Mouse (Mus musculus): Measurements from ENCODE around the gene Cyb5r3.
A peak's percentile ranks its signal among the peaks of the same experiment; 100 is the strongest.
"Not testable (repeated sequence)": the region's sequence is repeated elsewhere in the genome, so short reads cannot be mapped to it uniquely, and the experiment has no call there.

Gene Cyb5r3

DNA sequence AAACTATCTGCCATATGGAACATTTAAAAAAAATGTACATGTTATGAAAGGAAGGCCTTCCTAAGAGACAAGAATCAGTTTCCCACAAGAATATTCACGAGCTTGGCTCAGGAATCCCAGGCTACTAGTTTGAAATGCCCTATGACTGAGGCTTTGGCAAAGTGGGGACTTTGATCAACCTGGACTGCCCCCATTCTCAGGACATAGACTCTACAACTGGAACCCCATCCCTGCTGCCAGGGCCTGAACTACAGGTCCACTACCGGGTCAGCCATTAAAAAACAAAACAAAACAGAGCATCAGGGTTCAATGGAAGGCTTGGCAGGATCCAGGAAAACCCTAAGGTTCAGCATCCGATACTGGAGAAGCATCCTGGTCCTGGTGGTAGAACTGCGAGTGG lies 21.7 kb downstream of the Cyb5r3 start:
- DNase-seq (ENCODE audit: low spot score in 2 of 2): no peak

DNA sequence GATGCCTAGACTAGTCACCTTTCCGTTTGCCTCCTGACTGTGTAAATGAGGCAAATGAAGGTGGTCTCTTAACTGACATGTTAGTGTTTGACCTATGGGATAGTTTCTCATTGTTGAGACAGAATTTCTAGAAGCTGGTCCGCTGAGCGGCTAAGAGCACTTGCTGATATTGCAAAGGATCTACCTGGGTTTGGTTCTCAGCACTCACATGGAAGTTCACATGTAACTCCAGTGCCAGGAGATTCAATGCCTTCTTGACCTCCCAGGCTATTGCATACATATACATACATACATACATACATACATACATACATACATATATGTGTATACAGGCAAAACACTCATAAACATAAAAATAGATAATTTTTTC lies 22.3 kb downstream of the Cyb5r3 start:
- no peak for DNase-seq (ENCODE audit: low spot score in 2 of 2)

DNA sequence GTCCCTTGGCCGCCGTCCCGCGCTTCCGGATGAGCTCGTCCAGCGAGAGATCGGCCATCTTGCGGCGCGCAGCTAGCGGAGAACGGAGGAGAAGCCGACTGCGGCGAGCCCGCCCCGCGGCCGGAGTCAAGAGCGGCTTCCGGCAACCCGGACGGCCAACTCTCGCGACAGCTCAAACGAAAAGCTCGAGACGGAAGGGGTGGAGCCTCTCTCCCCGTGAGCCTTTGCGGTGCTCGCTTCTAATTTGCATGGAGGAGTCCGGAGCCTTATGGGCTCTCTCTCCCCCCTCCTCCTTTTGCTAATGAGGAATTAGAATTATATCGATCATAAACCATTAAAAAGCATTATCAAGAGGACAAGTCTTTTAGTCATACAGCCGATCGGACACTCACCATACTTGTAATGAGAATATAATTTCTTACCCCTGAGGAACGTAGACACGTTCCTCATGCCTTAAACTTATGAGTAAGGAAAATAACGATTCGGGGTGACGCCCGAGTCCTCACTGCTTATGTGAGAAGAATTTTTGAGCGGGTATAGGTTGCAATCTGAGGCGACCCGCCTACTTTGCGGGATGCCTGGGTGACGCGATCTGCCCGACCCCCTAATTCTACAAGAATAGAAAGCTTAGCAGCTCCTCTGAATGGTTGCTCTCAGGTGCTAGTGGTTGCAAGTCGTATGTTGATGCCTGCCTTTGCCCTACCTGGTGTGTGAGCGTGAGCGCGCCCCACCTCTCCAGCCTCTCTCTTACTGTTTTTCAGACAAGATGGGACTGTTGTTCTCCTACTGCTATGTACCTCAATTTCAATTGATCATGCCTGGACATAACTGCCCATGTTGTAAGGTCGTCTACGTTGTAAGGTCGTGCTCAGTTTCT lies 23.0 kb downstream of the Cyb5r3 start, which contains the start of gene Poldip3:
Gene Poldip3 (minus strand): TSS at position 189 of the 877 bp plus-strand sequence.
- DNase-seq (ENCODE audit: low spot score in 2 of 2): peak; percentile 97

DNA sequence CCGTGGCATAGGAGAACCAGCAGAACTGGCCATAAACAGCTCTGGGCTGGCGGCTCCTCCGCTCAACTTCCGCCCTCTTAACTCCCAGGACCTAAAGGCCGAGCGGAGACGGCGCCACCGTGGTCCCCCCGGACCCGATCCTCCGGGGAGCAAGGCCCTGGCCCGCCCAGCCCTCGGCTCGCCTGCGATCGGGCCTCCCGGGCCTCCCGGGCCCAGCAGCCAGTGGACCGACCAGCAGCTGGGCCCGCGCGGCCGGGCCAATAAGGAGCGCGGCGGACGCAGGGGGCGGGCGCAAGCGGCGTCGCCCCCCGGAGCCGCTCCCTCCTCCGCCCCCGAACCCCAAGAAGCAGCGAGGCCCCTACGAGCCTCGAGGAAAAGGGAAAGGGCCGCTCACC lies 23.6 kb downstream of the Cyb5r3 start:
- no peak for DNase-seq (ENCODE audit: low spot score in 2 of 2)

GRCm38 (mm10) chr15:83148395-83148794 lies 24.0 kb downstream of the Cyb5r3 start:
- DNase-seq (ENCODE audit: low spot score in 2 of 2): no peak

GRCm38 (mm10) chr15:83145541-83145940 lies 26.9 kb downstream of the Cyb5r3 start:
- DNase-seq (ENCODE audit: low spot score in 2 of 2): no peak

DNA sequence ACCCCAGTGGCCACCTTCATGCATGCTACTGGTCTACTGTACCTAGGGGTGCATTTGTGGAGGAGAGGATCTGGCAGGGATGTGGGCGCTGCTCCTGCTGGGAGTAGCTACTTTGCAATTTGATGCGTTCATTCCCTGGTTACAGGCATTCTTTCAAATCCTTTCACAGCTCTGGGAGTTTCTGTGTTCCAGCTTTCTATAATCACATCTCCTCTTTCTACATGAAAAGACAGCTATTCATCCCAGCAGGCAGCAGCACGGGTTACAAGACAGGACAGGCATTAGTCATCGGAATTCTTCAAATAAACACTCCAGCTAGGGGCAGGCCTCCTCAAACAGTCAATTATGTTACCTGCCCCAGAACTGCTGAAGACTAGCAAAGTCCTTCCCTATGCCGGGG lies 29.5 kb downstream of the Cyb5r3 start:
- no peak for DNase-seq (ENCODE audit: low spot score in 2 of 2)

- no peak for DNase-seq (ENCODE audit: low spot score in 2 of 2)
These were observed 36.7 kb downstream of the Cyb5r3 start for GRCm38 (mm10) chr15:83135654-83136053.

DNA sequence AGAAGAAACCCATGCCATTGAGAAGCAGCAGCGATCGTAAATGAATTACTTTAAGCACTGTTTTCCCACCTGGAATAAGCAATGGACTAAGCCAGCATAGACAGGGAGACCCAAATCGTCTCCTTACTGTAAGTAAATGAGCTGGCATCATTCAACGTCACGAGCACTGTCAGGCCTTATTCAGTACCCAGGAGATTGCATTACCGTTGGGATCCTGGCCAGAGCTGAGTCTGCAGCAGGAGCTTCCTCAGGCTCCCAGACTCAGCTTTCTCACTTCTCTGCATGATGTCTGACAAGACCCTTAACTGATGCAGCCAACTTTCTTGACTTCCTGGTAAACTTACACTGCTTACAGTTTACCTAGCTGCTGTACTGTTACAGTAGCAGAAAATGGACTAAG lies 37.7 kb downstream of the Cyb5r3 start:
- no peak for DNase-seq (ENCODE audit: low spot score in 2 of 2)

DNA sequence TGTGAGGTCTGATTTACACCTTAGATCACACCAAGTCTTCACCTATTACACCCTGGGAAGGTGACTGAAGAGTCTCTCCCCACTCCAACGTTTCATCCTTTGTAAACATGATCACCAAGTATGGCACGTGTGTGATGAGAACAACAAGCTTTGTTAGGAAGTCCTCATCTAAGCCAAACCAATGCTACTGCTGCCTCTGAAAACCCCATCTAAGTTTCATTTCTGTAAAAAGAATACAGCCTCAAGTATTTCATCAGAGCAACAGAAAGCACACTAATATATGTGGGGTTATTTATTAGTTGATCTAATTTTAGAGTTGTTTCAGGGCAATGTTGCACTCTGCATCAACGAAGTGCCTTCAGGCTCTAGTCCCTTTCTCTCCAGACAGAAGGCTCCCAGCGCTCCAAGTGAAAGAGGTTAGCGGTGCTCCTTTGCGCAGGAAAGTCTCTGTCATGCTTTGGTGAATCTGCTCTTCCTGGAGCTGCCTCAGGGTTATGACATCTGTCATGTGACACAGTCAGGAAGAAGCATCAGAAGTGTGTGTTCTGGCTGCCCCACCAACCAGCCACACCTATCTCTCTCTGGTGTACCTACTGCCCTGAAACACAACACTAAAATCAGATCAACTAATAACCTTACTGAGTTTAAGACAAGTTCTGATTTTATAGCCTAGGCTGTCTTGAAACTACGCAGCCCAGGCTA lies 42.7 kb downstream of the Cyb5r3 start:
- DNase-seq (ENCODE audit: low spot score in 2 of 2): no peak

DNA sequence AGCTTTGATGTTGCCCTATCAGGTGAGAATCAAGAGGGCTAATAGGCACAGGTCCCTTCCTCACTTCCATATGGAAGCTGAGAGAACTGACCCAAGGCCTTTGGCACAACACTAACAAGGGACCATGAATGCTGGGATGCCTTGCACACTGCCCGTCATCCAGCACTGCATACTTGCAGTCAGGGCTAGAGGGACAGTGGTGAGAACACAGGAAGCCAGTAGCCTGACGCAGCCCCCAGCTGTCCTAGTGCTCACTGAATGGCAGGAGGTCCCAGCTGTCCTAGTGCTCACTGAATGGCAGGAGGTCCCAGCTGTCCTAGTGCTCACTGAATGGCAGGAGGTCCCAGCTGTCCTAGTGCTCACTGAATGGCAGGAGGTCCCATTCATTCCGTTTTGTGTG lies 45.4 kb downstream of the Cyb5r3 start:
- DNase-seq (ENCODE audit: low spot score in 2 of 2): not testable (repeated sequence)

- DNase-seq (ENCODE audit: low spot score in 2 of 2): no peak
These were observed 45.8 kb downstream of the Cyb5r3 start for GRCm38 (mm10) chr15:83126582-83126981.

GRCm38 (mm10) chr15:83124625-83125024 lies 47.8 kb downstream of the Cyb5r3 start:
- no peak for DNase-seq (ENCODE audit: low spot score in 2 of 2)

DNA sequence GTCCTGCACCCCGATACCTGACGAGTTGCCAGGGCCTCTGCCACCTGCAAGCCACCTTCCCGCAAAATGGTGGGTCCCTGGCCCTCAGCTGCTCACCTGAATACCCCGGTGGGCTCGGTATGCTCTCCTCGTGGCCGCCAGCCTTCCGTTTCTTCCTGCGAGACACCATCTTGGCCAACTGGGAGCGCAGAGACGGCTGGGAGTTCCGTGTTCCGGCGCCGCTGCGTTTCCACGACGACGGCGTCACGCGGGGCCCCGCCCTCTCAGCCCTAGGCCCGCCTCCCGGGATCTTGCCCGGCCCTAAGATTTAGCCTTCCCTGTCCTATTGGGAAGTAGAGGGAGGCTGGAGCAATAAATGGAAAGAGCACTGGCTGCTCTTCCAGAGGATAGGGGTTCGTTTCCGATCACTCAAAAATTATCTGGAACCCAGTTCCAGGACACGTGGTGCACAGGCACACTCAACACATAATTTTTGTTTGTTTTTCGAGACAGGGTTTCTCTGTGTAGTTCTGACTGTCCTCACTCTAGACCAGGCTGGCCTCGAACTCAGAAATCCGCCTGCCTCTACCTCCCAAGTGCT lies 49.7 kb downstream of the Cyb5r3 start, which contains the start of gene Rrp7a:
Gene Rrp7a (minus strand): TSS at position 236 of the 580 bp plus-strand sequence.
- DNase-seq (ENCODE audit: low spot score in 2 of 2): peak; percentile 93 to 95

GRCm38 (mm10) chr15:83121709-83122565 lies 50.5 kb downstream of the Cyb5r3 start:
- DNase-seq (ENCODE audit: low spot score in 2 of 2): no peak

DNA sequence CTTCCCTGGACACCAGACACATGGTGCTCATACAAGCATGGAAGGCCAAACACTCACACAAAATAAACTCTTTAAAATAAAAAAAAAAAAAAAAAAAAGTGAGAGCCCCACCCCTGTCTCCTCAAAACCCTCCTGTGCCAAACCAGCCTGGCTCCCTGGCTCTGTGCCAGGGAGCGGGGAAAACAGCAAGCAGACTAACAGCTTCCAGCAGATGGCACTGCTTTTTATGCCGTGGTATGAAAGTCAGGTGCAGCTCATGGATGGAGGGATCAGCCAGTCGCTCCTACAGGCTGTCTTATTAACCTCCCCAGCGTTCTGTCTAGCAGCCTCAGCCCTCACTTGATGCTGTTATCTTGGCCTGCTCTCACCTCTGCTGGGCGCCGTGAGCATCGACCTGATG lies 54.0 kb downstream of the Cyb5r3 start:
- no peak for DNase-seq (ENCODE audit: low spot score in 2 of 2)

- no peak for DNase-seq (ENCODE audit: low spot score in 2 of 2)
These were observed 57.3 kb downstream of the Cyb5r3 start for GRCm38 (mm10) chr15:83115071-83115470.

- no peak for DNase-seq (ENCODE audit: low spot score in 2 of 2)
These were observed 58.3 kb downstream of the Cyb5r3 start for GRCm38 (mm10) chr15:83114106-83114505.

DNA sequence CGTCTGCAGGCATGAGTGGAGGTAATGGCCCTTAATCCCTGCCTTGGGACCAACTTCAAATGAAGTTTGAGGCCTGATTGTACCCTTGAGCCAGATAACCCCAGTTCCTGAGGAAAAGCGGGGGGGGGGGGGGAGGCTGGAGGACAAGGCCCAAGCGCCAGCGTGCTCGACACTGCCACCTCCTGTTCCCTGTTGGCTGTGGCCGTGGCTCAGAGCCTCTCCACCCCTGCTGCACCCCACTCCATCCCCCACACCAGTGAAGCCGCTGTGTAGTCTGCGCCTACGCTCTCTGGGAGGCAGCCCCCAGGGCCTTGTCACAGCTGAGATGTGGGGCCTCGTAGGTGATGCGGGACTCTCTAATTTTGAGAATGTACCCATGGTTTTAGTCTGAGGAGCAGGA lies 59.5 kb downstream of the Cyb5r3 start:
- DNase-seq (ENCODE audit: low spot score in 2 of 2): peak; percentile 43 to 67

DNA sequence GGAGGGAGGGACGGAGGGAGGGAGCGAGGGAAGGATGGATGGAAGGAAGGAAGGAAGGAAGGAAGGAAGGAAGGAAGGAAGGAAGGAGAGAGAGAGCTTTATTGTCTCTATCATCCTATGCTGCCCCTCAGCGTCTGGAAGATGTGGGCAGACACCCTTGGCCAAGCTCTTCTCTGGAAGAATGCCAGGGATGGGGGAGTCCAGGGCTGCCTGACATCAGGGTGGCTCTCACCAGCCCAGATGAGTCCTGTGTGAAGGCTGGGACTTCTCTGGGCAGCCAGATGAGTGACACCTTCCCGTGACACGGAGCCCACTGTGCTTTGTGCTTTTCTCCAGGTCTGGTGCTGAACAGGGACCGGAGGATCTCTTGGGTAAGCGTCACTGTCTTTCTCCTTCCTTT lies 60.5 kb downstream of the Cyb5r3 start:
- DNase-seq (ENCODE audit: low spot score in 2 of 2): no peak

GRCm38 (mm10) chr15:83111290-83111689 lies 61.1 kb downstream of the Cyb5r3 start:
- DNase-seq (ENCODE audit: low spot score in 2 of 2): no peak

DNA sequence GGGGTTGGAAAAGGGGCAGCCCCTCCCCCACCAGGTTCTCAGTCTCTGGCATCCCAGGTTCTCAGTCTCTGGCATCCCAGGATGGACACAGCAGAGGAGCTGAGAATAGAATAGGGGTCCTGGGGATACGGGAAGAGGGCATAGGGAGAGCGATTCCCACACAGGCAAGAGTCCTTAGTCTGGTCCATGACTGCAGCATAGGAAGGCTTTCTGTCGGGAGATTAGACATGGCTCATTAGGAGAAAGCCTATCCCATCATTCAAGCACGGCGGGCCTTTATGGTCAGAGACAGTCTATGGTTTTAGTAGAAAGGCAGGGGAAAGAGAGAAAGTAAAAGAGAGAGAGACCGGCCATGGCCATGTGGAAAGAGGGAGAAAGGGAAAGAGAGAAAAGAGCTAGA lies 64.6 kb downstream of the Cyb5r3 start:
- DNase-seq (ENCODE audit: low spot score in 2 of 2): no peak
